Mouse (Mus musculus) layer of hippocampus, postnatal 10 days (tissue): ENCODE results near the gene Pip5k1a. TPM values are rescaled to one million over a fixed set of nuclear protein-coding genes. Genes with fewer than 3 reads are reported as not detected.
A peak's percentile ranks its signal among the peaks of the same experiment; 100 is the strongest.
"Not testable (repeated sequence)": the region's sequence is repeated elsewhere in the genome, so short reads cannot be mapped to it uniquely, and the experiment has no call there.

Source experiments
- DNase-seq, 2 experiments: peaks; one replicate each; pipeline ENCODE4 v3.0.0; 2021; ENCODE audit warnings: low spot score in 2 of 2
- total RNA-seq, 2 experiments: library from RNA; stranded (reverse); gene quantifications; 2 replicates each; pipeline ENCODE4 v1.2.3; 2021

Gene Pip5k1a
- total RNA-seq, 2 experiments from 2014 or later, result 34.5 to 41.9 TPM

DNA sequence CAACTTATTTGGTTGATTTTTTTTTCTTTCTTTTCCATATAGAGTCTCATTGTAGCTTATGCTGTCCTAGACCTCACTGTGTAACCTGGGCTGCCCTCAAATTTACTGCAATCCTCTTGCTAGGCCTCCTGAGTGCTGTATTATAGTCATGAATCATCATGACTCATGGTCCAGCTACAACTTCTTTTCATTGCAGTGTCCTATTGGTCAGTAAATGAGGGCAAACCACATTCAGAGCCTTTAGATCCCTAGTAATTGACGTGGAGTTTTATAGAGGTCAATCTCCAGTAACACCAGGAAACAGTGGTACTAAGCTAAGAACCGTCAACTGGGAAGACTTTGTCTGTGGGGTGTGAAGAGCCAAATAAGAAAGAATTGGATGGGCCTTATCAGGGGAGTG, 11.0 kb upstream of the Pip5k1a start:
- no peak for DNase-seq

GRCm38 (mm10) chr3:95112760-95113159, 6.0 kb upstream of the Pip5k1a start:
- DNase-seq, result no peak

- peak; percentile 86 to 92 for DNase-seq
Observed at GRCm38 (mm10) chr3:95110911-95111726, 4.4 kb upstream of the Pip5k1a start, which contains the start of gene Vps72. Vps72 (plus strand) TSS chr3:95111022.

DNA sequence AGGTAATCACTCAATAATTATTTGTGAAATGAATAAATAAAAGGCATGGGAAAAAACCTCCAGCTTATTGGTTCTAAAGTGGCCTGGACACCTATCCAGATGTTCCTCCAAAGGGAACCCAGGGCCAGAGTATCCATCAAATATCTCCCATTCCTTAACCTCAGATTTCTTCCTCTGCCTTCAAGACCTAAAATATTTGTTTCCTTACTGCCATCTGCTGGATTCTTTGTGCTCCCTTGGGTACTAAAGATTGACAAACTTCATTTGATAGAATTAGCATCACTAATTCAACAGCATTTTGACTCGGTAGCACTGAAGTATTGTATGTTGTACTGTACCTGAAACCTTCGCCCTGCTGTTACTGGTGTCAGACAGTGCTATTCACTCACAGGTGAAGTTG, 1.2 kb upstream of the Pip5k1a start:
- no peak for DNase-seq

DNA sequence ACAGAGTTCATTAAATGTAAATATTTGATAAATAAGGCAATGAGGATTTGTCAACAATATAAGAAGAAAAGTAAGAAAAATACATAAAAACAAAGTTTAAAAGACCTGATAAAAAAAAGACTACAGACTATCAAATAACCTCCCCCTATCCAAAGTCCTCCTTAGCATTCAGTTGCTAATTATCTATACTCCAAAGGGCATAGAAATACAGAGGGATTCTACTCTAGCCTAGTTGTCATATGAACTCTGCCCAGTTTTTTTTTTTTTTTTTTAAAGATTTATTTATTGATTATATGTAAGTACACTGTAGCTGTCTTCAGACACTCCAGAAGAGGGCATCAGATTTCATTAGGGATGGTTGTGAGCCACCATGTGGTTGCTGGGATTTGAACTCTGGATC, 578 bp upstream of the Pip5k1a start:
- not testable (repeated sequence) for DNase-seq

DNA sequence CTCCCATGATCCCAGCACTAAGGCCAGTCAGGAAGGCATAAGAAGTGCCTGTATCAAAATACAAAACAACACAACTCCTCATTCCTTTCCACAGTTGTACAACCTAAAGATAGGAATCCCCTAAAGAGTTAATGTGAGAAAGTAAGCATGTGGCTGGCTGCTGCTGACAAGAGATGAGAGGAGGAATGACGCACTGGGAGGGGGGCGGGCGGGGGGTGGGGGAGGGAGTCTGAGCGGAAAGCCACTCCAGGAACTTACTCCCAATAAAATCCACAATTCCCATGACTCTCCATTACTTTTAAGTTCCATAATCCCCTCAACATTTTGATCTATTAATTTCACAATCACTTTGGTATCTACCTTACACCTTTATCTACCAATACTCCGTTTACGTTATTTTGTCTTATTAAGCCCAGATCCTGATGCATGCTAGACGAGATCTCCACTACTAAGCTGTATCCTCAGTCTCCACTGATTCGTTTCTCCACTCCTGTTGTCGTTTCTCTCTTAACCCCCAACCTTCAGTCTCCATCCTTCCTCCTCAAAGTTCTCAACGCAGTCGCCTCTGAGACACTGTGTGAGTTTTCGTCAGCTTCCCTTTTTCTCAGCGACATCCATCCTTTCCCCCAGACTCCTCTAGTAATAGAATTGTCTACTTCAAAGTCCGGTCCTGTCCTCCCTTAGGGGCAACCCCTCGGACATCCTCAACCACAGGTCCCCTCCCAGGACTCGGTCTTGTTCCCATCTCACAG, 968 bp downstream of the Pip5k1a start:
- no peak for DNase-seq

GRCm38 (mm10) chr3:95105121-95105520, 1.6 kb downstream of the Pip5k1a start:
- DNase-seq, result no peak

DNA sequence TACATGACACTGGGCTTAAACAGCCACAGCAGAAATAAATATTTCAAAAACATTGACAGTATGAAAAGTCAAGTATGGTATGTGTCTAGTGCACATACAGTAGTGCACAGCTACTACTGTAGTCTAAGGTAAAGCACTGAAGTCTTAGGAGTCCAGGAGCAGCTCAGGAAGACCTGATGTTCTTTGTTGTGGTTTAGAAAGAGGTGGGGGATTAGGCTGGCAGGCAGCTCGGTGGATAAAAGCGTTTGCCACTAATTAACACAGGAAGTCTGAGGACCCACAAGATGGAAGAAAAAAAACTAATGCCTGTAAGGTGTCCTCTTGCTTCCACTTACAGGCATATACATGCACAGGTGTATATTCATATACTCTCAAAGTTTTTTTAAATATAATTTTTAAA, 5.9 kb downstream of the Pip5k1a start:
- no peak for DNase-seq

- DNase-seq, result no peak
Observed at GRCm38 (mm10) chr3:95088071-95088470, 18.7 kb downstream of the Pip5k1a start.

GRCm38 (mm10) chr3:95071606-95072005, 35.1 kb downstream of the Pip5k1a start:
- DNase-seq, result no peak

DNA sequence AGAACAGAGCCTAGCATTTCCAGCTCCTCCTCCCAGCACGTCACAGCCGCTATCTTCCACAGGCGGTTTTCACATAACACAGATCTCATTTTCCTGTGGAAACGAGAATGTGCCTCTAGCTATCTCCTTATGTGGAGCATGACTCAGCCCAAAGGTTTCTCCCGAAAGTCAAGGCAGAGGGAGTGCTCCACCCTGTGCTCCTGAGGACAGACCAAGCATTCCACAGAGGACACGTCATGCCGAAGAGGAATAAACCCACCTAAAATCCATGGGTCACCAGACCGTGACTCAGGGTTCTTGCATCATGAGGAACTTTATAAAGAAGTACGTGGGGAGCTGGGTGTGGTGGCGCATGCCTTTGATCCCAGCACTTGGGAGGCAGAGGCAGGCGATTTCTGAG, 40.2 kb downstream of the Pip5k1a start:
- no peak for DNase-seq

- DNase-seq, result no peak
Observed at GRCm38 (mm10) chr3:95066095-95066494, 40.6 kb downstream of the Pip5k1a start.

DNA sequence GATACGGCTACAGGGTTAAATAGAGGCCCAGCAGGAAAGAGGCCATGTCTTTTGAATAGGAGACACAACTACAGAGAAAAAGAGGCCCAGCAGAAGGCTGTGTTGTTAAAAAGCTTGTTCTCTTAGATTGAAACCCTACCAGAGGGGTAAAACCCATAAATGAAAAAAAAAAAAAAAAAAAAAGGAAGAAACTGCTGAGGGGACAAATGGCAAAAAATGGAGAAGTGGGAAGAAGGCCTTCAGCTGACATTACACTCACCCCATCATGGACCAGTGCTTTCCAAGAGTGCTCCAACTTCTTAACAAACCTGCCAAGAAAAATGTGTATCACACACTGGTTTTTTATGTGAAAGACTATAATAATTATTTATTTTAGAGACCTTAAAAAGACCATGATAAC, 41.2 kb downstream of the Pip5k1a start:
- no peak for DNase-seq

- no peak for DNase-seq
Observed at GRCm38 (mm10) chr3:95063741-95064140, 43.0 kb downstream of the Pip5k1a start.

- DNase-seq, result no peak
Observed at GRCm38 (mm10) chr3:95058078-95058477, 48.7 kb downstream of the Pip5k1a start.

GRCm38 (mm10) chr3:95056275-95056674, 50.5 kb downstream of the Pip5k1a start:
- no peak for DNase-seq

DNA sequence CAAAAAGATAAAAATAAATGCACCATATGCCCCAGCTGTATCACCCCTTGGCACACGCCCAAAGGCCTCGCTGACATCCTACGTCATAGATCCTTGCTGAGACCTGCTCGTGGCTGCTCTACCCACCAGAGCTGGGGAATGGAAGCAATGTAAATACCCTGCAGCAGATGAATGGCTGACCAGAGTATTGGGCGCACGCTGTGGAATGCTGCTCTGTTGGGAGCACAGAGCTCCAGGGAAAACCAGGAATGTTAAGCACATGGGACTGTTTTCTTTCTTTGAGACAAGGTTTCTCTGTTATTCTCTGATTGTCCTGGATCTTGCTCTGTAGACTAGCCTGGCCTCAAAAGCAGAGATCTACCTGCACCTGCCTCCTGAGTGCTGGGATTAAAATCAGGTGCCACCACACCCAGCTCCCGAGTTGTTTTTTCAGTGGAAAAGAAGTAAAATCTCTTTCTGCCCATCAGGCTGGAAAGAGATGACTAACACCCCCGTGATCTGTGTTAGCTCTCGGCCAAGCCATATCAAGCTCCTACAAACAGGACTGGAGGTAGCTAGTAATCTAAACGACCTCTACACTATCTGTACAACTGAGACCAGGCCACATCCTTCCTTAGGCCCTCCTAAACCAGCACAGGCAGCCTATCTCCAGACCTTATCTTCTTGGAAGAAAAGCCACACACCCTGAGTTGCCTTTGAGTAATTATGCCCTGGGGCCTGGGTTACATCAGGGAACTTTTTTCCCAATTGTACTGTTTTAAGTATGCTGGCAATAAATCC, 52.1 kb downstream of the Pip5k1a start:
- peak in 1 of 2 experiments; percentile 24 for DNase-seq

DNA sequence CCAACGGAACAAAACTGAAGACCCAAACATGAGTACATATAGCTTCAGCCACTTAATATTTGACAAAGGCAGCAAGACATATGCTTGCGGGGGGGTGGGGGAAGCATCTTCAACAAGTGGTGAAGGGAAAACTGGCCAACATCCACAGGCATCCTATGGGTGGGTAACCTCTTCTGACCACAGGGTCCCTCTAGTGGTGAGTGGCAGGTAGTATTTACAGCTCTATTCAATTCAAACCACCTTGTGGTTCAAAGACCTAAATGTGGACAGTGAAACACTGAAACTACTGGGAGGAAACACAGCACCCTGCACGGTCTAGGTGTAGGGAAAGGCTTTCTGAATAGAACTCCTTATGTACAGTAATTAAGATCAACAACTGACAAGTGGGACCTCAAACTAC, 53.0 kb downstream of the Pip5k1a start:
- peak in 1 of 2 experiments; percentile 27 for DNase-seq

GRCm38 (mm10) chr3:95052959-95053358, 53.8 kb downstream of the Pip5k1a start:
- DNase-seq, result peak in 1 of 2 experiments; percentile 44

GRCm38 (mm10) chr3:95047914-95048313, 58.8 kb downstream of the Pip5k1a start:
- DNase-seq, result no peak

- no peak for DNase-seq
Observed at GRCm38 (mm10) chr3:95046462-95047057, 60.2 kb downstream of the Pip5k1a start.
